Mouse (Mus musculus) liver, postnatal 0 days (tissue): ENCODE measurements around the gene Ralgps1.

Source experiments
- CTCF ChIP-seq: sonication (generic); IDR thresholded peaks from 2 replicates; pipeline ENCODE4 v1.5.1; 2016; ENCODE audit warnings: antibody characterized with exemption, low read depth
- EP300 ChIP-seq: IDR thresholded peaks from 2 replicates; pipeline ENCODE4 v1.6.1; 2016; ENCODE audit warnings: antibody characterized with exemption, low read depth, mild to moderate bottlenecking

- TF ChIP-seq CTCF (no peak), EP300 (no peak)
These were observed 191.2 kb downstream of the Ralgps1 start for GRCm38 (mm10) chr2:33179930-33180630.
